Mouse (Mus musculus) NIH3T3 (cell line): ENCODE measurements around the gene Rgs14.

Experiments used
- DNase-seq: peaks from one replicate; pipeline ENCODE4 v3.0.0-alpha.2; 2012; ENCODE audit warnings: low read depth

Gene Rgs14

DNA sequence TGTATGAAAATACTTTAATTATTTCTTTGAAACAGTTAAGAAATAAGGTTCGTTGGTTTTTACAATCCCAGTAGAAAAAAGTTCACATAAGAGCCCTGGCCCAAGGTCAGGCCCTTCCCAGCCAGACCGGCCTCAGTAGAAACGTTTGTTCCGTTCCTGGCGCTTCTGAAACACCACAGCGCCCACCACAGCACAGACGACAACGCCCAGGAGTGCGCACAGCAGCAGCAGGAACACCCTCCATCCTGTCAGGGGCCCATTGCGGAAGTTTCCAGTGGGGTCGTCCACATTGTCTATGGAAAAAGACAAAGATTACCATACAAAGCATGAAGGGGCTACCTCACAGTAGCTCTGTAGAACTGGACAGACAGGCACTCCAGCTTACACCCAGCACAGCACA, 22.8 kb upstream of the Rgs14 start:
- DNase-seq: no peak

- no peak for DNase-seq
These were observed 8.4 kb upstream of the Rgs14 start for GRCm38 (mm10) chr13:55361145-55361544.

DNA sequence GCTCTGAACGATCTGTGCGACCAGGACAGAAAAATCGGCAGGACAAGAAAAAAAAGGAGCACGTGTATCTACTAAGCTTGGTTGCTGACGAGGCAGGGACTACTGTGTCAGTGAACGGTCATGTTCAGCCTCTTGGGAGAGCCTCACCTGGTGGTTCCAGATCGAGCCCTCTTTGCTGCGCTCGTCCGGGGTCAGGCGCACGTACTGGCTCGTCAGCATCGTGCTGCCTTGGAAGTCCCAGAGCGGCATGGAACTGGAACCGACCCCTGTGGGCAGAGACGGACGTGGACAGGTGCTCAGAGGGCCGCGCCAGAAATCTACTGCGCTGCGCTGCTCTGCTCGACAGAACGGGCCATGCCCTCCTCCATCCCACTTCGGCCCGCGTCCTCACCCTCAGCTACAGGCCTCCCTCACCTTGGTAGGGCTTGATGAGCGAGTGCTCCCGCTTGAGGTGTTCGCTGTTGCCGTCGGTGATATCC, 7.5 kb upstream of the Rgs14 start:
- peak; percentile 4 for DNase-seq

DNA sequence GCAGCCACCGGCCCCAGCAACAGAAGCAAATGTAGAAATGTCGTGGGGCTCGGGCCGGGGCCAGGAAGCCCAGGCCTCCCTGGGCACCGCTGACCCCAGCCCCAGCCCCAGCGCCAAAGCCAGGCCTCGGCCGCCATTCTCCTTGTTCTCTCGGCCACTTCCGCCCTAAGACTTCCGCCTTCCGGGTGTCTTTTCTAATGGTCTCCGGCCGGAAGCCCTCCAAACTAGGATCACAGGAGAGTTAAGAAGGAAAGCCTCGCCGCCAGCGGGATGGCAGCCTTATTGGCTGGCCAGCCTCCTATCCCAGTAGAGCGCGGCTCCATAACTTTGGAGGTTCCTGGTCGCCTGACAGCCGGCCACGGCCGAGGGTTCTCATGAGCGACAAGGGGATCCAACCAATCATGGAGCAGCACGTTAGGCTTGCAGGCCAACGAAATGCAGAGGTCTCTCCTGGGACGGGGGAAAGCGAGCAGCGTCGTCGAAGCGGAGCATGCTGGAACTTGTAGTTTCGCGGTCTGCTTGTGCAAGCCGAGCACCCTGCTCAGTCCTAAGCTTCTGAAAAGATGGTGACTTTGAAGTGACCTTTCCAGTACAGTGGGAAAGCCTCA, 7.0 kb upstream of the Rgs14 start, which contains the start of gene Lman2:
Gene Lman2 (minus strand): TSS at position 331 of the 608 bp plus-strand sequence.
- peak; percentile 97 for DNase-seq

DNA sequence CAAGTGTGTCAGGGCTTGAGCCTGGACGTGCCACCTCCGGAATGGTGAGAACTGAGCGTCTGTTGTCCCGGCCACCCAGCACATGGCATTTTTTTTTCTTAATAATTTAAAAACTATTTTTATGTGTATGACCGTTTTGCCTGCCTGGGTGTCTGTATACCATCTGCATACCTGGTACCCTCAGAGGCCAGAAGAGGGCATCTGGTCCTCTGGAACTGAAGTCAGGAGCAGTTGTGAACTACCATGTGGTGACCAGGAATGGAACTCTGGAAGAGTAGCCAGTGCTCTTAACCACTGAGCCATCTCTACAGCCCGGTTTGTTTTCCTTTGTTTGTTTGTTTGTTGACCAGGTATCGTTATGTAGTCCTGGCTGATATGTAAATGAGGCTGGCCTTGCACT, 1.1 kb upstream of the Rgs14 start:
- DNase-seq: no peak

DNA sequence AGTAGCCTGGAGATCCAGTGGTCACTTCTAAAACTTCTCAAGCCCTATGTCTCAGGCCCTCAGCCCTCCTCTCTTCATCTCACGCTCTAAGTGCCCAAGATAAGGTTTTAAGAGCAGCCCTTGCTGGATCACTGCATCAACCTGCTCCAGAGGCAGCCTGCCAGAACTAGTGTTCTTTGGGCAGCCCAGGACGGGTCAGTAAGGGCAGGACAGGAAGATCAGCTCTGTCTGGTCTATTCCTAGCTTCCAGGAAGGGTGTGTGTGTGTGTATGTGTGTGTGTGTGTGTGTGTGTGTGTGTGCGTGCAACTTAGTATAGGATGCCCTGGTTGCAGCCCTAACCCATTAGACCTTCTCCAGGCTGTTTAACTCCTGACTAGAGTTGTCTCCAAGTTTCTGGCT, 702 bp downstream of the Rgs14 start:
- DNase-seq: no peak

DNA sequence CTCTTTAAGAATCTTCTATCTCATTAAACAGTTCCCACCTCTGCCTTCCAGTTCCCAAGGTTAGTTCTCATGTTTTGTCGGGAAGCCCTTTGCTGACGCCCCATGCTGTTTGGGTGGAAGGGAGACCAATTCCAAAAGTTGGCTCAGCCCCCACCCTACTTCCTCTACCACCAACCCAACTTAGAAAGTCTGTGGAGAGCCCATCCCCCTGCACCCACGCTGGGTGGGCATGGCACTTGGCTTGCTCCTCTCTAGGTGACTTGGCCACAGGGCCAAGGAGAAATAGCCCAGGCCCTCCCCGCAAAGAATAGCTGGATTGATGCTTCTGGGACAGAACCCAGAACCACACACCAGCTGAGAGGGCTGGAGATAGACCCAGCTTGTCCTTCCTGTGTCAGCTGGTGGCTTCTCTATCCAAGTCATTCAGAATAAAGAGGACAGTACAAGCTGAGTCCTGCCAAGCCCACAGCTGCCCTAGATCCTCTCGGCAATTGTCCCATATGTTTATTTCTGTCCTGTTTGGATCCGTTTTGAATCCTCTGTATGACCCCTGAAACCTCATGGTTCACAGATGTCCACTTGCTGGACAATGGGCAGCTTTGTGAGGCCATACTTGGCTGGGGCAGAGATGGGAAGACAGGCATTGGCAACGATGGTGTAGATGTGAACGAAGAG, 1.6 kb downstream of the Rgs14 start:
- DNase-seq: no peak

DNA sequence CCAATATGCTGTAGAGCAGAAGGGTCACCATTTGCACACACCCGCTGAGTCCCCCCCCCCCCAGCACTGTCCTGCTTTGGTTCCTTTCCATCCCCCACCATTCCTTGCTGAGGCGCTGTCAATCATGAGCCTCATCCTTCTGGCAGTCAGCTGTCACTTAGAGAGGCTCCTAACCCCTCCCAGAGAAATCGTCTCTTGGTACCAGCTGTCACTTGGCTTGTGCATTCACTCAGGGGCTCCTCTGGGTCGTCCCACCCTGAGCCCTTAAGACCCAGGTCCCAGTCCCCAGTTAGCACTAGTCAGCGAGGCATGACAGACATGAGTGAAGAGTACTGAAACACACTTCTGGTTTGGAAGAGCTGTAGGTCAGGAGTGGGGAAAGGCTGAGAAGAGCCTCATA, 2.2 kb downstream of the Rgs14 start:
- DNase-seq: no peak

GRCm38 (mm10) chr13:55374206-55374924, 4.8 kb downstream of the Rgs14 start:
- no peak for DNase-seq

GRCm38 (mm10) chr13:55375877-55376276, 6.3 kb downstream of the Rgs14 start:
- DNase-seq: no peak

- DNase-seq: no peak
These were observed 9.5 kb downstream of the Rgs14 start for GRCm38 (mm10) chr13:55378907-55379580.

DNA sequence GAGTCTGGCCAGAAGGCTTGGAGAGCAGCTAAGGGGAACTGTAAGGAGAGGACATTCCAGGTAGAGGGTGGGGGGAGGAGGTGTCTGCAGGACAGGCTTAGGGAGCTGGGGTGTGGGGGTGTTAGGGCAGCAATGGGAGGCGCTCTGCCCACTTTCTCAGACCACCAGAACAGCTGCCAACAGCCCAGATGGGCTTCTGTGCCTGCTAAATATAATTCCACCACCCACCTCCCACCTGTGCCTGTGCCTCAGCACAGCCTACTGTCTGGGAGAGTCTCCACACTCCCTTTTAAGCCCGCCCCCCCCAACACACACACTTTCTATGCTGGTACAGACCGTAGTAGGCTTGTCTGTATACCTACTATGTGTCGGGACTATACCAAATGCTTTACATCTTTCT, 12.3 kb downstream of the Rgs14 start:
- DNase-seq: no peak

DNA sequence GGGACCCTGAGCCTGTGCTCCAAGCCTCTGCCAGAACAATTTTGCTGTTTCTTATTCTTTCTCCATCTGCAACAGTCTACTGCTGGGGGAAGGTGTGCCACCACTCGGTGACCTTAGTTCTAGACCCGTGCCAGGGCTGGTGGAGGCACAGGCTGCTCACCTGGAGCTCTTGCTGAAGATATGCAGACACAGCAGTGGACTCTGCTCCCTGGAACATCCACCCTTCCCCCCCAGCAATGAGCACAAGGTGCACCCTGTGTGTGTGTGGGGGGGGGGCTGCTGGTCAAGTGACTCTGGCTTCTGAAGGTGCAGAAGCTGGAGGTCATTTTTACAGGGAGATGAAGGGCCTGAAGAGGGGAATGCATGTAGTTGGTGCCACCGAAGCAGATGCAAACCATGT, 21.1 kb downstream of the Rgs14 start:
- no peak for DNase-seq

GRCm38 (mm10) chr13:55391626-55392029, 22.1 kb downstream of the Rgs14 start:
- no peak for DNase-seq

DNA sequence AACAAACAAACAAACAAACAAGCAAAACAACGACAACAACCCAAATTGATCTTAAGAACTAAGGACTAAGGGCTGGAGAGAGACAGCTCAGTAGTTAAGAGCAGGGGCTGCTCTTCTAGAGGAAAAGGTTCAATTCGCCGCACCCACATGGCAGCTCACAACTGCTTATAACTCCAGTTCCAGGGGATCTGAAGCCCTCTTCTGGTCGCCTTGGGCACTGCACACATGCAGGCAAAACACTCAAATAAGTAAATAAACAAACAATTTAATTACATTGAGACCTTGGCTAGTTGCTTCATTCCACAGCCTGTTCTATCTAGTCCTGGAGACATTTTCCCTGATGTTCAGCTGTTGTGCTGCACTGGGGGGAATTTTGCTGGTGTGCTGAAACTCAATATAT, 23.4 kb downstream of the Rgs14 start:
- DNase-seq: peak; percentile 18

- DNase-seq: no peak
These were observed 28.6 kb downstream of the Rgs14 start, which contains the start of gene Slc34a1 for GRCm38 (mm10) chr13:55398088-55398487. Gene Slc34a1, plus strand, starts transcription at chr13:55398187.

DNA sequence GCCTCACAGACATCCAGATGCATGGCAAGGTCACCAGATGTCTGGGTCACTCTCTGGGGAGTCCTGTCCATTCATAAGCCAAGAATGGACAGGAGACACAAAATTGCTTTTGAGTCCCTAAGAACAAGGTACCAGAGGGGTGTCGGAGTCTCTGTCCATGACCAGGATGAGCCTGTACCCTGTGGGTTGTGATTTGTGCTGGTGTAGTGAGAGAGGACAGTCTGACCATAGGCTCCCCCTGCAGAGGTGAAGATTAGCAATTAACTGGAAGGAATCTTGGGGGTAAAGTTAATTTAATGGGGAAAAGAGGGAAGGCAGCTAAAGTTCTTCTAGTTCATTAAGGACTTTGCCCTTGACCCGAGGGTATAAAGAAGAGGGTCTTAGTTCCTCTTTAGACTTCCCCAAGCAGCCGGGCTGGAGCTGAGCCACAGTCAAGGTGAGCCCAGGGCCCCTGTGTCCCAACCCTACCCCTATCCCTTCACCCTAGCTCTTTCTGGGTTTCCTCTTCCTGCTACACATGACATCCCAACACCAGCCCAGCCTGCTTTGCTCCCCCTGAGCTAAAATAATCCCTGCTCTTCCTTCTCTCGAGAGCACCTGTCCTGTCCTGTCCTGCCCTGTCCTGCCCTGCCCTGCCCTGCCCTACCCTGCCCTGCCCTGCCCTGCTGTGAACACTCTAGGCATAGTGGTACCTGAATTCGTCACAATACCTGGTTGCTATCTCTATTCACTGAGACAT, 29.9 kb downstream of the Rgs14 start:
- DNase-seq: no peak

DNA sequence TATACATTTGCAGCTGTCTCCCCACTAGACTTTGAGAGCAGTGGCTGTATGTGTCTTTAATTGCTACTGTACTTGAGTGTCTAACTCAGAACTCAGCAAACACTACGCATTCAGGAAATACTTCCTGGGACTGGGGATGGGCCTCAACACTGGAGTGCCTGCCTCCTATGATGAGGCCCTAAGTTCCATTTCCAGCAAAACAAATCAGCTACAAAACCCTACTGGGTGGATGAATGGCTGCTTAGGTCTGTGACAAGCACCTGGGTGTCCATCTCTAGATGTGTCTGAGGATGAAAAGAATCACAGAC, 30.5 kb downstream of the Rgs14 start:
- no peak for DNase-seq

DNA sequence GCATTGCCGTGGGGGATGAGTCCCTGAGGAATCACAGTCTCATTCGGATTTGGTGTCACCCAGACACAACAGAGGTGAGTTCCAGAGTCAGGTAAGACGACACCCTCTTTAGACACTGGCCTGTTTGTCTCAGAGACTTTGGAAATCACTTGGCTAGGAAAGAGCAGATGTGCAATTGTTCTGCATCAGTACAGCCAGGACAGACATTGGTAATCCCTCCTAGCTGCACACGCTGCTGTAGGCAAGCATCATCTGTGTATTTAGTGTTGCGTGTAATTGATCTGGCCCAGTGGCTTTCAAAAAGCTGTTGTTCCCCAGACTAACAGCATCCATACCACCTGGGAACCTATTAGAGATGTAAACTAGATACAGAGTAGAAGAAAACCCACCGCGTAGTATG, 33.7 kb downstream of the Rgs14 start:
- no peak for DNase-seq

DNA sequence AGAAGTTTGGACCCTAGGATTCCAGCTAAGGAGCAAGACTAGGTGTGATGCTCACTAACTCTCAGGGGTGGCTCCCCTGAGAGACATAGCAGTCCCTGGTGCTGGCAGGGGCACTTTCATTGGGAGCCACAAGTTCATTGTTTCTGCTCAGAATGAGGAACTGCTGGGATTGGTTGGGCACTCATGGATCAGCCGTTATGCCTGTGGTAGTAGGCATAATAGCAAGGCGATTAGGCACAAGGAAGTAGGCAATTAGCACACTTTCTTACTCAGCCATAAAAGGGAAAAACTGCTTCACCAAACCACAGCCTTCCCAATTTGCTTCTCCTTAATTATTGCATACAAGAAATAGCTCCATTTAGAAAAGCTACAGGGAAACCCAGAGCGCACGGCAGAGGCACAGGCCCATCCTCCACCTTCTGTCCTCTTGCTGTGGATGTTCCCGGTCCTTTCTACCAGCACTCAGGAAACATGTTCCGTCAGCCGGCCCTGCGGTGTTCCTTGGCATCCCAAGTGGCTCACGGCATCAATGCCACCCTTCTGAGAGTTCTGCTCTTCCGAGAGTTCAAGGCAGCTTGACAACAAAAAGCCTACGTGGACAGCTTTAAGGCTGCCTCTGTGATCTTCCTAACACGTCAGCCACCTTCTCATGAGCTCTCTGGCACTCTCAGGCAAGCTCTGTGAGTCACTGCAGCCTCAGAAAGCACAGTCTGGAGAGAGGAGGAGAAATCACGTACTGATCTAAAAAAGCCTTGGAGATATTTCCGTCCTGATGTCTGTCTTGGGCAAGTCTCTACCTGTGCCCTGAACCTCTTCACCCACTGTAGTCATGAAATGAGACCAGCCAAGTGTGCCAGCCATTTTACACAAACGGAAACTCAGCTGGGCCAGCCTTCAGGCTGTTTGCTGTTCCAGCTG, 34.7 kb downstream of the Rgs14 start:
- peak; percentile 43 for DNase-seq
